Mouse (Mus musculus) testis, adult 2 months (tissue): Measurements from ENCODE around the gene Rnase11. TPM values are rescaled to one million over a fixed set of nuclear protein-coding genes. Genes with fewer than 3 reads are reported as not detected.
A peak's percentile ranks its signal among the peaks of the same experiment; 100 is the strongest.

ENCODE experiments used
- H3K27ac ChIP-seq: fragments of 200-500 bp; 2 replicates; pipeline ENCODE4 v1.5.1; 2012; ENCODE audit warnings: low read depth, low read length; ENCODE audit not compliant: control insufficient read depth, insufficient read depth
- H3K27me3 ChIP-seq: fragments of 200-500 bp; 2 replicates; pipeline ENCODE4 v1.6.1; 2012; ENCODE audit warnings: mild to moderate bottlenecking, low read length, moderate library complexity; ENCODE audit not compliant: control insufficient read depth, insufficient read depth
- H3K36me3 ChIP-seq: fragments of 200-500 bp; 2 replicates; pipeline ENCODE4 v1.6.1; 2012; ENCODE audit warnings: mild to moderate bottlenecking, low read length; ENCODE audit not compliant: control insufficient read depth, insufficient read depth
- H3K4me1 ChIP-seq: fragments of 200-500 bp; 2 replicates; pipeline ENCODE4 v1.6.1; 2012; ENCODE audit warnings: low read length; ENCODE audit not compliant: control insufficient read depth, insufficient read depth
- H3K4me3 ChIP-seq: fragments of 200-500 bp; 2 replicates; pipeline ENCODE4 v1.5.1; 2012; ENCODE audit warnings: low read depth, mild to moderate bottlenecking, low read length, moderate library complexity, mixed read lengths; ENCODE audit not compliant: control insufficient read depth
- CTCF ChIP-seq: fragments of 200-500 bp; IDR thresholded peaks from 2 replicates; pipeline ENCODE4 v1.5.1; 2012; ENCODE audit warnings: low read depth, mild to moderate bottlenecking, inconsistent platforms, low read length, moderate library complexity; ENCODE audit not compliant: control insufficient read depth, insufficient read depth, insufficient replicate concordance
- POLR2A ChIP-seq: fragments of 200-500 bp; IDR thresholded peaks from 2 replicates; pipeline ENCODE4 v1.6.1; 2012; ENCODE audit warnings: low read depth, mild to moderate bottlenecking, inconsistent platforms, low read length, moderate library complexity; ENCODE audit not compliant: control insufficient read depth
- polyA plus RNA-seq: library from polyadenylated mRNA; depleted of rRNA; stranded (reverse); fragments of >200 nt; gene quantifications from 2 replicates; pipeline ENCODE4 v1.2.3, GENCODE M21; 2012

The Rnase11 gene
- polyA plus RNA-seq, 1 experiment = 0.22 TPM

- Histone ChIP-seq H3K27ac (no peak within 1 kb of the TSS), H3K27me3 (no peaks in the 10 kb centered on the region), H3K4me3 (no peak within 1 kb of the TSS), H3K36me3 (no peaks in the 10 kb centered on the region), H3K4me1 (no peaks in the 10 kb centered on the region)
- TF ChIP-seq CTCF (no peak), POLR2A (no peak)
Observed at GRCm38 (mm10) chr14:51041769-51042168, 8.2 kb downstream of the Rnase11 start, which contains the start of gene Rnase9. TSS of gene Rnase9 (minus strand) at chr14:51041869.

GRCm38 (mm10) chr14:51036214-51036613 lies 13.7 kb downstream of the Rnase11 start:
- Histone ChIP-seq H3K4me3 (no peak overlapping the region), H3K36me3 (no peaks in the 10 kb centered on the region), H3K27ac (no peak overlapping the region), H3K4me1 (no peaks in the 10 kb centered on the region), H3K27me3 (no peaks in the 10 kb centered on the region)
- TF ChIP-seq CTCF (no peak), POLR2A (no peak)

GRCm38 (mm10) chr14:51035206-51035605 lies 14.8 kb downstream of the Rnase11 start:
- Histone ChIP-seq H3K4me3 (no peak overlapping the region), H3K36me3 (no peaks in the 10 kb centered on the region), H3K4me1 (no peaks in the 10 kb centered on the region), H3K27me3 (no peaks in the 10 kb centered on the region), H3K27ac (no peak overlapping the region)
- TF ChIP-seq CTCF (no peak), POLR2A (no peak)

- Histone ChIP-seq H3K27ac (no peak overlapping the region), H3K4me3 (no peak overlapping the region), H3K36me3 (no peaks in the 10 kb centered on the region), H3K4me1 (no peaks in the 10 kb centered on the region), H3K27me3 (no peaks in the 10 kb centered on the region)
- TF ChIP-seq POLR2A = no peak
- no peak for TF ChIP-seq CTCF
Observed at GRCm38 (mm10) chr14:51027387-51028155, 22.4 kb downstream of the Rnase11 start.

GRCm38 (mm10) chr14:51026391-51027133 lies 23.4 kb downstream of the Rnase11 start:
- Histone ChIP-seq H3K36me3 (no peaks in the 10 kb centered on the region), H3K4me3 (no peak overlapping the region), H3K27me3 (no peaks in the 10 kb centered on the region), H3K27ac (no peak overlapping the region), H3K4me1 (no peaks in the 10 kb centered on the region)
- TF ChIP-seq CTCF (peak; percentile 21; the same call in 1 of the 2 replicates), POLR2A (no peak)

GRCm38 (mm10) chr14:51024820-51025219 lies 25.1 kb downstream of the Rnase11 start:
- TF ChIP-seq CTCF = no peak
- TF ChIP-seq POLR2A = no peak
- Histone ChIP-seq H3K27me3 (no peaks in the 10 kb centered on the region), H3K4me1 (no peaks in the 10 kb centered on the region), H3K27ac (no peak overlapping the region), H3K36me3 (no peaks in the 10 kb centered on the region), H3K4me3 (no peak overlapping the region)

- no peaks in the 10 kb centered on the region for H3K4me1 ChIP-seq
- TF ChIP-seq CTCF (no peak), POLR2A (no peak)
- H3K4me3 ChIP-seq = no peak overlapping the region
- no peaks in the 10 kb centered on the region for H3K36me3 ChIP-seq
- no peaks in the 10 kb centered on the region for H3K27me3 ChIP-seq
- no peak overlapping the region for H3K27ac ChIP-seq
Observed at GRCm38 (mm10) chr14:51023457-51023856, 26.5 kb downstream of the Rnase11 start.
